Mouse (Mus musculus): ENCODE data around the gene Hspg2. TPM values are rescaled to one million over a fixed set of nuclear protein-coding genes. Genes with fewer than 3 reads are reported as not detected.

Hspg2 gene
- polyA plus RNA-seq, 1 experiment, result 147 TPM

GRCm38 (mm10) chr4:137518746-137519145, 50.2 kb downstream of the Hspg2 start:
- H3K36me3 ChIP-seq (ENCODE audit: control insufficient read depth, insufficient read depth, low read length, poor library complexity, severe bottlenecking), result peaks cover 86% of the 10 kb centered on the region
- H3K4me3 ChIP-seq (ENCODE audit: low read depth, low read length), result peak overlapping the region; percentile 27
- TF ChIP-seq POLR2A (IDR thresholded peaks at IDR 0.05; ENCODE audit: insufficient read depth, low read length) (no peak), EP300 (IDR thresholded peaks at IDR 0.05; ENCODE audit: insufficient read depth, low read depth, low read length) (no peak), CTCF (IDR thresholded peaks at IDR 0.05; ENCODE audit: low read depth, low read length) (peak; percentile 34)
- no peak overlapping the region for H3K9ac ChIP-seq (ENCODE audit: low read depth, poor library complexity, severe bottlenecking)
- H3K4me1 ChIP-seq (ENCODE audit: control insufficient read depth, insufficient read depth, low read length), result no peaks in the 10 kb centered on the region
- H3K9me3 ChIP-seq (replicated peaks; ENCODE audit: control insufficient read depth, insufficient read depth, low read length, poor library complexity, severe bottlenecking), result no peaks in the 10 kb centered on the region
- no peaks in the 10 kb centered on the region for H3K27me3 ChIP-seq (ENCODE audit: control insufficient read depth, insufficient read depth, low read length, poor library complexity, severe bottlenecking)
- H3K27ac ChIP-seq (ENCODE audit: insufficient read depth, low read length), result no peak overlapping the region

GRCm38 (mm10) chr4:137520346-137520745, 51.8 kb downstream of the Hspg2 start:
- TF ChIP-seq CTCF (IDR thresholded peaks at IDR 0.05; ENCODE audit: low read depth, low read length) (no peak), POLR2A (IDR thresholded peaks at IDR 0.05; ENCODE audit: insufficient read depth, low read length) (no peak), EP300 (IDR thresholded peaks at IDR 0.05; ENCODE audit: insufficient read depth, low read depth, low read length) (no peak)

GRCm38 (mm10) chr4:137521966-137522365, 53.4 kb downstream of the Hspg2 start:
- Histone ChIP-seq H3K9me3 (replicated peaks; ENCODE audit: control insufficient read depth, insufficient read depth, low read length, poor library complexity, severe bottlenecking) (no peaks in the 10 kb centered on the region), H3K9ac (ENCODE audit: low read depth, poor library complexity, severe bottlenecking) (no peak overlapping the region), H3K27me3 (ENCODE audit: control insufficient read depth, insufficient read depth, low read length, poor library complexity, severe bottlenecking) (no peaks in the 10 kb centered on the region), H3K4me1 (ENCODE audit: control insufficient read depth, insufficient read depth, low read length) (no peaks in the 10 kb centered on the region), H3K27ac (ENCODE audit: insufficient read depth, low read length) (no peak overlapping the region), H3K36me3 (ENCODE audit: control insufficient read depth, insufficient read depth, low read length, poor library complexity, severe bottlenecking) (peaks cover 81% of the 10 kb centered on the region), H3K4me3 (ENCODE audit: low read depth, low read length) (no peak overlapping the region)
- no peak for TF ChIP-seq POLR2A (IDR thresholded peaks at IDR 0.05; ENCODE audit: insufficient read depth, low read length)
- no peak for TF ChIP-seq EP300 (IDR thresholded peaks at IDR 0.05; ENCODE audit: insufficient read depth, low read depth, low read length)
- TF ChIP-seq CTCF (IDR thresholded peaks at IDR 0.05; ENCODE audit: low read depth, low read length), result no peak

More at GRCm38 (mm10) chr4:137520346-137520745, 51.8 kb downstream of the Hspg2 start:
- Histone ChIP-seq H3K4me1 (ENCODE audit: control insufficient read depth, insufficient read depth, low read length) (no peaks in the 10 kb centered on the region), H3K36me3 (ENCODE audit: control insufficient read depth, insufficient read depth, low read length, poor library complexity, severe bottlenecking) (peaks cover 84% of the 10 kb centered on the region), H3K9ac (ENCODE audit: low read depth, poor library complexity, severe bottlenecking) (no peak overlapping the region), H3K27me3 (ENCODE audit: control insufficient read depth, insufficient read depth, low read length, poor library complexity, severe bottlenecking) (no peaks in the 10 kb centered on the region), H3K27ac (ENCODE audit: insufficient read depth, low read length) (no peak overlapping the region), H3K9me3 (replicated peaks; ENCODE audit: control insufficient read depth, insufficient read depth, low read length, poor library complexity, severe bottlenecking) (no peaks in the 10 kb centered on the region), H3K4me3 (ENCODE audit: low read depth, low read length) (no peak overlapping the region)

GRCm38 (mm10) chr4:137525426-137525825, 56.9 kb downstream of the Hspg2 start:
- Histone ChIP-seq H3K27ac (ENCODE audit: insufficient read depth, low read length) (no peak overlapping the region), H3K9ac (ENCODE audit: low read depth, poor library complexity, severe bottlenecking) (no peak overlapping the region), H3K27me3 (ENCODE audit: control insufficient read depth, insufficient read depth, low read length, poor library complexity, severe bottlenecking) (no peaks in the 10 kb centered on the region), H3K4me3 (ENCODE audit: low read depth, low read length) (no peak overlapping the region), H3K9me3 (replicated peaks; ENCODE audit: control insufficient read depth, insufficient read depth, low read length, poor library complexity, severe bottlenecking) (no peaks in the 10 kb centered on the region), H3K4me1 (ENCODE audit: control insufficient read depth, insufficient read depth, low read length) (no peaks in the 10 kb centered on the region), H3K36me3 (ENCODE audit: control insufficient read depth, insufficient read depth, low read length, poor library complexity, severe bottlenecking) (peaks cover 89% of the 10 kb centered on the region)
- no peak for TF ChIP-seq POLR2A (IDR thresholded peaks at IDR 0.05; ENCODE audit: insufficient read depth, low read length)
- TF ChIP-seq CTCF (IDR thresholded peaks at IDR 0.05; ENCODE audit: low read depth, low read length), result no peak
- TF ChIP-seq EP300 (IDR thresholded peaks at IDR 0.05; ENCODE audit: insufficient read depth, low read depth, low read length), result no peak

- Histone ChIP-seq H3K36me3 (ENCODE audit: control insufficient read depth, insufficient read depth, low read length, poor library complexity, severe bottlenecking) (peaks cover 87% of the 10 kb centered on the region), H3K27me3 (ENCODE audit: control insufficient read depth, insufficient read depth, low read length, poor library complexity, severe bottlenecking) (no peaks in the 10 kb centered on the region), H3K9ac (ENCODE audit: low read depth, poor library complexity, severe bottlenecking) (no peak overlapping the region), H3K4me3 (ENCODE audit: low read depth, low read length) (no peak overlapping the region), H3K4me1 (ENCODE audit: control insufficient read depth, insufficient read depth, low read length) (no peaks in the 10 kb centered on the region), H3K9me3 (replicated peaks; ENCODE audit: control insufficient read depth, insufficient read depth, low read length, poor library complexity, severe bottlenecking) (no peaks in the 10 kb centered on the region), H3K27ac (ENCODE audit: insufficient read depth, low read length) (no peak overlapping the region)
- TF ChIP-seq CTCF (IDR thresholded peaks at IDR 0.05; ENCODE audit: low read depth, low read length) (no peak), EP300 (IDR thresholded peaks at IDR 0.05; ENCODE audit: insufficient read depth, low read depth, low read length) (no peak), POLR2A (IDR thresholded peaks at IDR 0.05; ENCODE audit: insufficient read depth, low read length) (no peak)
These were observed 58.8 kb downstream of the Hspg2 start for GRCm38 (mm10) chr4:137527368-137527767.

GRCm38 (mm10) chr4:137527872-137528271, 59.3 kb downstream of the Hspg2 start:
- Histone ChIP-seq H3K27ac (ENCODE audit: insufficient read depth, low read length) (no peak overlapping the region), H3K36me3 (ENCODE audit: control insufficient read depth, insufficient read depth, low read length, poor library complexity, severe bottlenecking) (peaks cover 83% of the 10 kb centered on the region), H3K27me3 (ENCODE audit: control insufficient read depth, insufficient read depth, low read length, poor library complexity, severe bottlenecking) (no peaks in the 10 kb centered on the region), H3K9ac (ENCODE audit: low read depth, poor library complexity, severe bottlenecking) (no peak overlapping the region), H3K4me1 (ENCODE audit: control insufficient read depth, insufficient read depth, low read length) (no peaks in the 10 kb centered on the region), H3K4me3 (ENCODE audit: low read depth, low read length) (no peak overlapping the region), H3K9me3 (replicated peaks; ENCODE audit: control insufficient read depth, insufficient read depth, low read length, poor library complexity, severe bottlenecking) (no peaks in the 10 kb centered on the region)
- TF ChIP-seq CTCF (IDR thresholded peaks at IDR 0.05; ENCODE audit: low read depth, low read length), result no peak
- TF ChIP-seq EP300 (IDR thresholded peaks at IDR 0.05; ENCODE audit: insufficient read depth, low read depth, low read length), result no peak
- TF ChIP-seq POLR2A (IDR thresholded peaks at IDR 0.05; ENCODE audit: insufficient read depth, low read length), result no peak
